Mouse (Mus musculus): ENCODE measurements around the gene Med12l. TPM values are rescaled to one million over a fixed set of nuclear protein-coding genes. Genes with fewer than 3 reads are reported as not detected.

Gene Med12l
- polyA plus RNA-seq, 1 experiment from 2014 or later, result 3.1 TPM

GRCm38 (mm10) chr3:59194938-59195337 lies 189.3 kb downstream of the Med12l start, which contains the start of gene Gpr87:
Gene Gpr87, minus strand, starts transcription at chr3:59195104.
- H3K36me3 ChIP-seq, result no peaks in the 10 kb centered on the region
- H3K4me3 ChIP-seq (replicated peaks), result peak within 1 kb of the TSS; percentile 24
- no peak within 1 kb of the TSS for H3K9ac ChIP-seq
- no peaks in the 10 kb centered on the region for H3K9me3 ChIP-seq (replicated peaks)
- H3K27ac ChIP-seq (replicated peaks), result peak within 1 kb of the TSS; percentile 84
- 69% methylated on average over 7 of the region's 7 CpGs for WGBS
- no peaks in the 10 kb centered on the region for H3K4me1 ChIP-seq
- H3K27me3 ChIP-seq, result no peaks in the 10 kb centered on the region
- H3K4me2 ChIP-seq (replicated peaks), result peak within 1 kb of the TSS; percentile 30; the same call in 1 of the 2 replicates
- ATAC-seq (ENCODE audit: insufficient number of reproducible peaks, low FRiP score, low TSS enrichment, low read depth), result no peak

GRCm38 (mm10) chr3:59197329-59197948 lies 191.8 kb downstream of the Med12l start:
- Histone ChIP-seq H3K4me2 (replicated peaks) (no peak overlapping the region), H3K4me1 (no peaks in the 10 kb centered on the region), H3K4me3 (replicated peaks) (no peak overlapping the region), H3K36me3 (no peaks in the 10 kb centered on the region), H3K9me3 (replicated peaks) (no peaks in the 10 kb centered on the region), H3K27ac (replicated peaks) (0 out of 2 replicates have a peak overlapping the region, but pooled peaks have one; percentile 65), H3K9ac (no peak overlapping the region), H3K27me3 (no peaks in the 10 kb centered on the region)
- no peak; the same call in 1 of the 2 replicates for ATAC-seq (ENCODE audit: insufficient number of reproducible peaks, low FRiP score, low TSS enrichment, low read depth)
- 58% methylated on average over 4 of the region's 4 CpGs for WGBS

- no peak overlapping the region for H3K9ac ChIP-seq
- no peaks in the 10 kb centered on the region for H3K9me3 ChIP-seq (replicated peaks)
- H3K4me2 ChIP-seq (replicated peaks), result no peak overlapping the region
- H3K27ac ChIP-seq (replicated peaks), result peak overlapping the region; percentile 55
- no peak for ATAC-seq (ENCODE audit: insufficient number of reproducible peaks, low FRiP score, low TSS enrichment, low read depth)
- WGBS, result 69% methylated on average over 8 of the region's 8 CpGs
- H3K36me3 ChIP-seq, result no peaks in the 10 kb centered on the region
- no peak overlapping the region for H3K4me3 ChIP-seq (replicated peaks)
- peaks cover 4% of the 10 kb centered on the region; the same call in 1 of the 2 replicates for H3K4me1 ChIP-seq
- no peaks in the 10 kb centered on the region for H3K27me3 ChIP-seq
These were observed 198.3 kb downstream of the Med12l start for GRCm38 (mm10) chr3:59203802-59204520.

GRCm38 (mm10) chr3:59204719-59205503 lies 199.3 kb downstream of the Med12l start:
- 56% methylated on average over 11 of the region's 11 CpGs for WGBS
- ATAC-seq (ENCODE audit: insufficient number of reproducible peaks, low FRiP score, low TSS enrichment, low read depth), result no peak
- no peaks in the 10 kb centered on the region for H3K27me3 ChIP-seq
- no peaks in the 10 kb centered on the region for H3K9me3 ChIP-seq (replicated peaks)
- no peak overlapping the region for H3K9ac ChIP-seq
- H3K36me3 ChIP-seq, result no peaks in the 10 kb centered on the region
- H3K4me3 ChIP-seq (replicated peaks), result no peak overlapping the region
- H3K4me1 ChIP-seq, result peaks cover 4% of the 10 kb centered on the region; the same call in 1 of the 2 replicates
- no peak overlapping the region for H3K4me2 ChIP-seq (replicated peaks)
- no peak overlapping the region for H3K27ac ChIP-seq (replicated peaks)

GRCm38 (mm10) chr3:59205941-59206340 lies 200.3 kb downstream of the Med12l start:
- Histone ChIP-seq H3K4me2 (replicated peaks) (no peak overlapping the region), H3K9me3 (replicated peaks) (no peaks in the 10 kb centered on the region), H3K4me3 (replicated peaks) (no peak overlapping the region), H3K27ac (replicated peaks) (no peak overlapping the region), H3K27me3 (no peaks in the 10 kb centered on the region), H3K36me3 (no peaks in the 10 kb centered on the region), H3K9ac (no peak overlapping the region), H3K4me1 (peaks cover 4% of the 10 kb centered on the region; the same call in 1 of the 2 replicates)
- no peak for ATAC-seq (ENCODE audit: insufficient number of reproducible peaks, low FRiP score, low TSS enrichment, low read depth)
- 59% methylated on average over 4 of the region's 4 CpGs for WGBS

GRCm38 (mm10) chr3:59208650-59209548 lies 203.3 kb downstream of the Med12l start:
- H3K36me3 ChIP-seq, result no peaks in the 10 kb centered on the region
- no peak overlapping the region for H3K9ac ChIP-seq
- H3K4me2 ChIP-seq (replicated peaks), result no peak overlapping the region
- peak; percentile 41; the same call in 1 of the 2 replicates for ATAC-seq (ENCODE audit: insufficient number of reproducible peaks, low FRiP score, low TSS enrichment, low read depth)
- no peaks in the 10 kb centered on the region for H3K9me3 ChIP-seq (replicated peaks)
- H3K27ac ChIP-seq (replicated peaks), result peak overlapping the region; percentile 56; the same call in 1 of the 2 replicates
- no peak overlapping the region for H3K4me3 ChIP-seq (replicated peaks)
- no peaks in the 10 kb centered on the region for H3K27me3 ChIP-seq
- peaks cover 4% of the 10 kb centered on the region; the same call in 1 of the 2 replicates for H3K4me1 ChIP-seq
- 52% methylated on average over 4 of the region's 4 CpGs for WGBS

- no peak for ATAC-seq (ENCODE audit: insufficient number of reproducible peaks, low FRiP score, low TSS enrichment, low read depth)
- no peaks in the 10 kb centered on the region for H3K9me3 ChIP-seq (replicated peaks)
- no peak overlapping the region for H3K4me3 ChIP-seq (replicated peaks)
- H3K27me3 ChIP-seq, result no peaks in the 10 kb centered on the region
- H3K4me2 ChIP-seq (replicated peaks), result no peak overlapping the region
- H3K4me1 ChIP-seq, result peaks cover 4% of the 10 kb centered on the region; the same call in 1 of the 2 replicates
- no peak overlapping the region for H3K27ac ChIP-seq (replicated peaks)
- no peak overlapping the region for H3K9ac ChIP-seq
- WGBS, result 68% methylated on average over 8 of the region's 8 CpGs
- no peaks in the 10 kb centered on the region for H3K36me3 ChIP-seq
These were observed 204.5 kb downstream of the Med12l start for GRCm38 (mm10) chr3:59210089-59210488.

GRCm38 (mm10) chr3:59210727-59211126 lies 205.1 kb downstream of the Med12l start, which contains the start of gene P2ry13:
Gene P2ry13, minus strand, starts transcription at chr3:59210882.
- Histone ChIP-seq H3K4me3 (replicated peaks) (no peak within 1 kb of the TSS), H3K9ac (no peak within 1 kb of the TSS), H3K4me1 (peaks cover 4% of the 10 kb centered on the region; the same call in 1 of the 2 replicates), H3K36me3 (no peaks in the 10 kb centered on the region), H3K27ac (replicated peaks) (no peak within 1 kb of the TSS), H3K9me3 (replicated peaks) (no peaks in the 10 kb centered on the region), H3K4me2 (replicated peaks) (no peak within 1 kb of the TSS), H3K27me3 (no peaks in the 10 kb centered on the region)
- ATAC-seq (ENCODE audit: insufficient number of reproducible peaks, low FRiP score, low TSS enrichment, low read depth), result no peak
- 84% methylated on average over 6 of the region's 6 CpGs for WGBS

- 83% methylated on average over 8 of the region's 8 CpGs for WGBS
- no peak for ATAC-seq (ENCODE audit: insufficient number of reproducible peaks, low FRiP score, low TSS enrichment, low read depth)
- H3K27me3 ChIP-seq, result no peaks in the 10 kb centered on the region
These were observed 206.2 kb downstream of the Med12l start for GRCm38 (mm10) chr3:59211784-59212183.

GRCm38 (mm10) chr3:59212404-59212803 lies 206.8 kb downstream of the Med12l start:
- Histone ChIP-seq H3K9me3 (replicated peaks) (no peaks in the 10 kb centered on the region), H3K4me3 (replicated peaks) (no peak overlapping the region), H3K4me2 (replicated peaks) (no peak overlapping the region), H3K27me3 (no peaks in the 10 kb centered on the region), H3K36me3 (no peaks in the 10 kb centered on the region), H3K27ac (replicated peaks) (no peak overlapping the region), H3K4me1 (peaks cover 4% of the 10 kb centered on the region; the same call in 1 of the 2 replicates), H3K9ac (no peak overlapping the region)
- no peak for ATAC-seq (ENCODE audit: insufficient number of reproducible peaks, low FRiP score, low TSS enrichment, low read depth)

More at GRCm38 (mm10) chr3:59211784-59212183, 206.2 kb downstream of the Med12l start:
- Histone ChIP-seq H3K36me3 (no peaks in the 10 kb centered on the region), H3K9ac (no peak overlapping the region), H3K4me1 (peaks cover 4% of the 10 kb centered on the region; the same call in 1 of the 2 replicates), H3K4me2 (replicated peaks) (no peak overlapping the region), H3K4me3 (replicated peaks) (no peak overlapping the region), H3K27ac (replicated peaks) (no peak overlapping the region), H3K9me3 (replicated peaks) (no peaks in the 10 kb centered on the region)
